Mouse (Mus musculus) thymus, postnatal 0 days (tissue): ENCODE results near the gene Diablo. TPM values are rescaled to one million over a fixed set of nuclear protein-coding genes. Genes with fewer than 3 reads are reported as not detected.

Source experiments
- DNase-seq: peaks from one replicate; pipeline ENCODE4 v3.0.0-alpha.2; 2015; ENCODE audit warnings: low spot score
- microRNA-seq: library from miRNA; unstranded; fragments of <30 nt; microRNA quantifications from one replicate; pipeline ENCODE4, GENCODE M21; 2016; ENCODE audit warnings: borderline number of aligned reads
- polyA plus RNA-seq: library from polyadenylated mRNA; unstranded; fragments of >200 nt; fragmentation: Nextera tagmentation; extraction: Ambion mirVana; gene quantifications from 2 replicates; pipeline ENCODE4 v1.2.1, GENCODE M21; 2015

Gene Diablo
- polyA plus RNA-seq, 1 experiment from 2014 or later = 139 TPM

DNA sequence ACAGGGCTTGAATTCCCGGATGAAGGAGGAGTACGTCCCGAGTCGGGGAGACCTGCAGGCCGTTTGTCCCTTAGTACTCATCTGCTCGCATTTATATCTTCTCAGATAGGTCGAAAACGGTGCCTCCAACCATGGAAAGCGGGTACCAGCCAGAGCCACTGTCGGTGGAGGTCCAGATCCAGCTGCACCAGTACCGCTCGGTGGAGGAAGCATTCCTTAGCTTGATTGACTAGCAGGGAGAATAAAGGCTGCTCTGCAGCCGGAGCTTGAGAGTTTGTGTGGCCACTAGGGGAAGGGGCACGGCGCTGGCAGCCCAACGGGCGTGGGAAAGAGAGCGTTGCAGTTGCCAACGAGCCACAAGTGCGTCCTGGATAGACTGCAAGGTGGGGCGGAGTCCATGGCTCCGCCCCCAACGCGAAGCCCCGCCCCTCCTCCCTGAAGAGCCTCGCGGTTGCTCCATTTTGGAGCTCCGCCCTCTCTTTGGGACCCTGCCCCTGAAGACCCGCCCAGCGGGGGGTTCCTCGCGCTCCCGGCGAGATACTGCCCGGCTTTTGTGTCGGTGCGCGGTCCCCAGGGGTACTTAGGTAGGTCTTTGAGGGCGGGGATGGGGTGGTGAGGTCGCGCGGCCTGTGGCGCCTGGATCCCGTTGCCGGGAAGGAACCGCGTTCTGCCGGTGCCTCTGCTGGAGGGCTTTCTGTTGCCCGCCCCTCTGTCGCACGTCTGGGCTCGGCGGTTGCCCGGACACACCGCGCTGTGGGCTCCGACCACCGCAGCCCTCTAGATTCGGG, 15.8 kb downstream of the Diablo start:
- DNase-seq = peak; percentile 94

DNA sequence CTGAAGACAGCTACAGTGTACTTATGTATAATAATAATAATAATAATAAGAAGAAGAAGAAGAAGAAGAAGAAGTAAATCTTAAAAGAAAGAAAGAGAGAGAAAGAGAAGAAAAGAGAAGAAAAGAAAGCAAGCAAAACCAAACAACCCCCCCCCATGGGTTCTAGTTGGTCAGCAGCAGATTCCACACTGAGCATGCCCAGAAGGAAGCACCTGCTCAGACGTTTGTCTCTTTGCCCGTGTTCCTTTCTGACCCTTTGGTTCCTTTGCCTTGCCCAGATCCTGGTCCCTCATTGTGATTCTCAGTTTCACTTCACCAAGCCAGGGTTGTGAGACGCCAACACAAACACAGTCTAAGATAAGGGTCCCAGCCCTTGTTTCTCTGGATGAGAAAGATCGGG, 22.0 kb downstream of the Diablo start:
- no peak for DNase-seq

DNA sequence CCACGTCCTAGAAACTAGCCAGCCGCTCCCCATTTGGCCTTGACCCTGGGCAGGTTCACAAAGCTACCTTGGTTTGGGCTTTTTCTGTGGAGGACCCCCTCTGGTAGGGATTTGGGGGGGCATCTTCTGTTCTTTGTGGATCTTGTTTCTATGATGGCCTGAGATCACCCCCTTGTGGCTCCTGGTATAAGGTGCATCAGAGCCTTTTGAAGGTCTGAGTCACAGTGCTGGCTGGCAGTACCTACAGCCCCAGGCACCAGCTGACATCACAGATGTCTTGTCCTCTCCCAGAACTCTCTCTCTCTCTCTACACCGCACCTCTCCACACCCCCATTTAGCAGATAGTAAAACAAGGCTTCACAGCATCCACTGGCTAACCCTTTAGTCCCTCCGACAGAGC, 24.3 kb downstream of the Diablo start:
- peak; percentile 64 for DNase-seq

DNA sequence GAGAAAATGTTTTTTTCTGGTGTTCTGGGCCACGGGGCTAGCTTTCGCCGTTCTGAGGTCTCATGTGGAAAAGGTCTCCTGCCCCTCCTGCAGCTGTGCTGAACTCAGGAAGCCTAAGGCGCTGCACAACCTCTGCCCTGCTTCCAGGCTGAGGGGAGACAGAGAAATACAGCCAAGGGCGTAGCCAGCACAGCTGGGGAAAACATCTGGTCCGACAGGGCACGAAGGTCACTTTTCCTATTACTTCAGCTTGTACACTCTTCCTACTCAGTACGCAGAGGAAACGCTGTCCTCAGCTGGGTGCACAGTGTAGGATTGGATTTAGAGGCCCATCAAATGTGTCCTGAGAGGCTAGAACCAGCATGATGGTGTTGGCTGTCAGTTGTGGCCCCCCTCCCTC, 34.0 kb downstream of the Diablo start:
- DNase-seq = no peak

DNA sequence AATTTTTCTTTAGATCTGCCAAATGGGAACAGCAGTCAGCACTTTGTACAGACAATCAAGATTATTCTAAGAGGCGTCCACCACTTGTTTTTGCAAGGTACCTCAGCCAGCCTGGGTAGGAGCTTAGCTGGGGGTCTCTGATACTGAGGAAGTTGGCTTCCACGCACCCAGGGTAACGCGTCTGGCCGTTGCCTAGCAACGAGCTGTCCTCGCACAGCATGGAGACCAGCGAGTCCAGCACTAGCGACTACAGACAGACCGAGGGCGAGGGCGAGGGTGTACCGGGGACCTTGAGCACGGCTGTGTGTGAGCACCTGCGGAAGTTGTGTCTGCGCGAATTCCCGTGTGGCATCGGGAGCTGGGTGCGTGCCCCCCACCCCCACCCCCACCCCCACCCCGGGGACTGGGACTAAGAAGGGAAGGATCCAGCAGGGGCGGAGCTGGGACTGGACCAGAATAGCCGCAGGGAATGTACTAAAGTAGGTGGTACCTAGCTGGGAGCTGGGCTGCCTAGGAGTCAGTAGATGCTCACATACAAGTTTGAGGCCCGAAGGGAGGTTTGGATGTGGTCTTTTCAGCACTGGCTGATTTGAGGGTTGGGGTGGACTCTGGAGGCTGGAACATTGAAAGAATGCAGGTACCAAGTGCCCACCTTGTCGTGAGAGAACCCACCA, 34.7 kb downstream of the Diablo start, which contains the start of the genes Lrrc43 and Il31:
TSS of gene Lrrc43 (plus strand) at position 194 of the 674 bp plus-strand sequence.
TSS of gene Il31 (minus strand) at position 378 of the 674 bp plus-strand sequence.
- DNase-seq = peak; percentile 20

GRCm38 (mm10) chr5:123487659-123488395, 36.1 kb downstream of the Diablo start:
- DNase-seq = no peak

GRCm38 (mm10) chr5:123473817-123474216, 50.2 kb downstream of the Diablo start:
- DNase-seq = no peak

DNA sequence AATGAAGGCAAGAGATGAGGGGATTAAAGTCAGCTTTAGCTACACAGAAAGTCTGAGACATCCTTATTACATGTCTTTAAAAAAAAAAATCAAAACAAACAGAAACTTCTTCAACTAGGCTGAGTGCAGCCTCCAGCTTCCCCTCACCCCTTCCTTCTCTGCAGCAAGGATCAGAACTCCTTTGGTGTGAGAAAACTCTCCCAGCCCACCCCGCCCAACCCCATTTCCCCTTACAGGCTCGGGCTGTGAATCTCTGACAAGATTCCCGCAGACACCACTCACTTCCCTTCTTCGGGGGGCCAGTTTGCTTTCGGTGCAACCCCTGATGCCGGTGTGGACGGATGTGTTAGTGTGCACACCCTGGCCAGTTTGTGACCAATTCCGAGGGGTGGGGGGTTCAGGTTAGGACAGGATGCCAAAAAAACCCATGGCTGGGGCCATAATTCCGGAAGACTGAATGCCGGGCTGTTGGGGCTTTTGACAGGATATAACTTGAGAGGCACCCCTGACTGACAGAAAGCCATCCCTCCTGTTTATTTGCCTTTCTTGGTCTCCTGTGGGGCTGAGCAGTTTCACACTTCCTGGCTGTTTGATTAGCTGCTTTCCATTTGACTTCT, 53.1 kb downstream of the Diablo start:
- DNase-seq = peak; percentile 33

DNA sequence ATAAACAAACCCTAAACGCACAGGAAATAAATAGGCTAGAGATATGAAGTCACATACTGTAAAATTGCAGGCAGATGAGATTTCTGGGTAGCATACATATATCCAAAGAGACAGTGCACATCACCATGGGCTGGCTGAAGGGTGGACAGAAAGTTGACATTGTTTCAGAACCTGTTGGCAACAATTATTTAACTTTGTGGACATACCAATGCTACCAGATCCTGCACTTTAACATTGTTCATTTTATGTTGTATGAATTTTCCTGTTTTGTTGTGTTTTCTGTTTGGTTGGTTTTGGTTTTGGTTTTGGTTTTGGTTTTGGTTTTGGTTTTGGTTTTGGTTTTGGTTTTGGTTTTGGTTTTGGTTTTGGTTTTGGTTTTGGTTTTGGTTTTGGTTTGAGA, 59.3 kb downstream of the Diablo start:
- no peak for DNase-seq

DNA sequence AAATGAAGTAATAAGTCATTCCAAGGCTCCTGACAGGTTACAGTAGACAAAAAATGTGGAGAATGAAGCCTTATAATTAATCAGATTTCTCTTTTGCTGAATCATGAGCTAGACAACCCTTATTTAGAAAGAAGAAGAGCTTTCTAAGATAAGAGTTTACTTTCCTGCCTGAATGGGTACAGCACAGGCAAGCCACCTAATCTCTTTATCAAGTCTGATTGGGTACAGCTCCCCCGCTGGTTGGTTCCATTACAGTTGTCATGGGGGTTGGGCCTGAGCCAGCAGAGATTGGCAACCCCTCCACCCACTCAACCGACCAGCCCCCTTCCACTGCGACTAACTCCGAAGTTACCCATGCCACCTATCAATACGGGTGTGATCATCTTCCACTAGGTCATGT, 62.6 kb downstream of the Diablo start:
- DNase-seq = no peak

Small RNA genes within 50 kb of the gene (microRNA-seq; reads per million reads assigned to microRNA genes)
- 1.2 reads per million for gene Mir7647

Other genes starting within 250 kb of the Diablo start
- 17.6 and 21.5 TPM in 2 replicates for gene Bcl7a, start 180.3 kb downstream of the Diablo start, polyA plus RNA-seq
- gene Mlxip, start 129.4 kb downstream of the Diablo start, polyA plus RNA-seq = 7.3 and 8.2 TPM in 2 replicates
- gene Lrrc43, start 34.9 kb downstream of the Diablo start, polyA plus RNA-seq = 0.09 and 0.10 TPM in 2 replicates
- 0.17 and 0.49 TPM in 2 replicates for gene Il31, start 34.7 kb downstream of the Diablo start, polyA plus RNA-seq
- gene B3gnt4, start 13.7 kb downstream of the Diablo start, polyA plus RNA-seq = 0.42 and 0.48 TPM in 2 replicates
- 0.21 TPM in 1 of 2 replicates, not detected in the other for gene Gm49027, start 1.3 kb upstream of the Diablo start, polyA plus RNA-seq
- gene Vps33a, start 48.9 kb upstream of the Diablo start, polyA plus RNA-seq = 20.7 and 23.0 TPM in 2 replicates
- 30.6 and 33.7 TPM in 2 replicates for gene Clip1, start 160.4 kb upstream of the Diablo start, polyA plus RNA-seq
- 83.8 and 86.3 TPM in 2 replicates for gene Zcchc8, start 196.9 kb upstream of the Diablo start, polyA plus RNA-seq
- gene Rsrc2, start 225.2 kb upstream of the Diablo start, polyA plus RNA-seq = 129 and 144 TPM in 2 replicates
- 16.2 and 18.2 TPM in 2 replicates for gene Kntc1, start 225.5 kb upstream of the Diablo start, polyA plus RNA-seq